Mouse (Mus musculus) forebrain, embryonic 11.5 days (tissue): ENCODE measurements at regions not wholly inside any gene's neighbourhood (a gene's known extent, or its start where the extent isn't known, plus 50 kb on each side); places are given as distances from the start of the nearest gene placed in this dataset.

Experiments used
- ATAC-seq: fragments of 200-750 bp; cut with Nextera tagmentation; replicated peaks from 2 replicates; pipeline ENCODE4 v1.8.0; 2017; ENCODE audit warnings: moderate TSS enrichment; ENCODE audit not compliant: low FRiP score
- DNase-seq: peaks from one replicate; pipeline ENCODE4 v3.0.0-alpha.2; 2017; ENCODE audit warnings: low spot score
- H3K27ac ChIP-seq: fragments of 300-500 bp; sonication (generic); 2 replicates; pipeline ENCODE4 v1.5.1; 2014; ENCODE audit warnings: low read depth, low read length
- H3K27me3 ChIP-seq: fragments of 300-500 bp; sonication (generic); 2 replicates; pipeline ENCODE4 v1.6.1; 2014; ENCODE audit warnings: mild to moderate bottlenecking, low read length, mixed read lengths; ENCODE audit not compliant: control insufficient read depth, insufficient read depth
- H3K36me3 ChIP-seq: fragments of 300-500 bp; sonication (generic); 2 replicates; pipeline ENCODE4 v1.6.1; 2014; ENCODE audit warnings: mild to moderate bottlenecking, low read length, moderate library complexity, mixed read lengths; ENCODE audit not compliant: control insufficient read depth, insufficient read depth
- H3K4me1 ChIP-seq: fragments of 300-500 bp; sonication (generic); replicated peaks from 2 replicates; pipeline ENCODE4 v1.6.1; 2014; ENCODE audit warnings: low read length, mixed read lengths; ENCODE audit not compliant: control insufficient read depth, insufficient read depth
- H3K4me2 ChIP-seq: fragments of 300-500 bp; sonication (generic); 2 replicates; pipeline ENCODE4 v1.6.1; 2014; ENCODE audit warnings: low read depth, mild to moderate bottlenecking, low read length, moderate library complexity, mixed read lengths; ENCODE audit not compliant: severe bottlenecking
- H3K4me3 ChIP-seq: fragments of 300-500 bp; sonication (generic); 2 replicates; pipeline ENCODE4 v1.5.1; 2014; ENCODE audit warnings: low read depth, low read length
- H3K9ac ChIP-seq: fragments of 300-500 bp; sonication (generic); 2 replicates; pipeline ENCODE4 v1.6.1; 2014; ENCODE audit warnings: low read length
- H3K9me3 ChIP-seq: fragments of 300-500 bp; sonication (generic); 2 replicates; pipeline ENCODE4 v1.6.1; 2016; ENCODE audit warnings: low read length, mixed read lengths; ENCODE audit not compliant: control insufficient read depth
- WGBS: fragments of 180-500 bp; shearing (Covaris S2); extraction: QIAGEN DNeasy Blood & Tissue Kit; methylation state at CpG from one replicate; pipeline ENCODE4 v1.1.7; 2014; 5-methylcytosine and 5-hydroxymethylcytosine counted together

DNA sequence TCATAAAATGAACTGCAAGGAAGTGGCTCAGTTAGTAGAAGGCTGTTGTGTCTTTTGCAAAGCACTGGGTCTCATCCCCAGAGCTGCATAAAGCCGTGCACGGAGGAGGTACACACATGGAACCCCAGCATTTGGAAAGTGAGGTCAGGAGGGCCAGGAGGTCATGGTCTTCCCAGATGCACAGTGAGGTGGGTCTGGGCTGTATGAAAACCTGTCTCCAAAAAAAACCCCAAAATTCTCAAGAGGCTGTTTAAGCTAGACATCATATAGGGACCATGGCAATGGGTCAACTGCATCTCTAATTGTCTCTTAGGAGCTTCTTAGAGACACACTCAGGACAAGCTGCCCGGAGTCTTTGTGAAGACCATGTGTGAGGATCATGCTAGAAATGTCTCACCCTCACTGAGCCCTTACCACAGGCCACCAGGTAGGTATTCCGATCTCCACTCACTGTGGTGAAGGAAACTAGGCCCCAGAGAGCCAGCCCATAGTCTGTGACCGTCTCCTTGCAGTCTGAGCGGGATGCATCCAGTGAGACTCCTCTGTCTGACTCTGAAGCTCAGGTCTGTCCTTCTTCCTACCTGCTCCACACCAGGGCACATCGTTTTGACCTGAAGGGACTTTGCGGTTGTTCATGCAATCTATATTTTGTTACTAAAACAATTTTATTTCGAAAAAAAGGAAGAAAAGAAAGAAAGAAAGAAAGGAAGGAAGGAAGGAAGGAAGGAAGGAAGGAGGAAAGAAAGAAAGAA is 60.6 kb upstream of the Cpsf6 start:
- Histone ChIP-seq H3K36me3 (no peaks in the 10 kb centered on the region), H3K4me2 (no peak overlapping the region), H3K4me1 (peaks cover 5% of the 10 kb centered on the region; the same call in 1 of the 2 replicates), H3K27ac (no peak overlapping the region), H3K27me3 (no peaks in the 10 kb centered on the region), H3K9me3 (no peaks in the 10 kb centered on the region), H3K4me3 (no peak overlapping the region), H3K9ac (no peak overlapping the region)
- 80% methylated on average over 9 of the region's 9 CpGs for WGBS
- DNase-seq (no peak), ATAC-seq (no peak)

DNA sequence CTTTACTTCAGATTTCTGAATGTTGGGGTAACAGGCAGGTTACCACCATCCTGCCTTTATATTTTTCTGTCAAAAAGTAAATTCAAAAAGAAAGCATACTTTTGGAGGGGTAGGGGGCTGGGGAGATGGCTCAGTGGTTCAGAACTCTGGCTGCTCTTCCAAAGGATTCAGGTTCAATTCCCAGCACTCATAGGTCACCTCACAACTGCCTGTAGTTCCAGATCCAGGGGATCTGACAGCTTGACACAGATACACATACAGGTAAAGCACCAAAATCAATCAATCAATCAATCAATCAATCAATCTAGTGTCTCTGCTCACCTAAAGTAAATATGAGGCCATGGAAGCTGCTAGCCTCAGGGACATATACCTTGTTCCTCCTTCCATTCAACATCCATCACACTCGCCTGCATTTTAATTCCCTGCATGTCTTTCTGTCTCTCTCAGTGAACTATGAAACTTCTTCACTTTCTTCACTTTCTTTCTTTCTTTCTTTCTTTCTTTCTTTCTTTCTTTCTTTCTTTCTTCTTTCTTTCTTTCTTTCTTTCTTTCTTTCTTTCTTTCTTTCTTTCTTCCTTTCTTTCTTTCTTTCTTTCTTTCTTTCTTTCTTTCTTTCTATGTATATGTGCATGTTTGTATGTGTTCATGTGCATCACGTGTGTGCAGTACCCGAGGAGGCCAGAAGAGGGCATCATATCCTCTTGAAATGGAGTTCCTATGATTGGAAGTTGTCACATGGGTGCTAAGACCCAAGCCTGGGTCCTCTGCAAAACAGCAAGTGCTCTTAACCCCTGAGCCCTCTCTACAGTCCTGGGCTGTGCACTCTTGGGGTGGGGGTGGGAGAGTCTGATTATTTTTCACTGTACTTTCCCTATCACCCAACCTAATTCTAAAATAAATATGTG is 59.6 kb upstream of the Cpsf6 start:
- no peak overlapping the region for H3K27ac ChIP-seq
- 94% methylated on average over 3 of the region's 3 CpGs for WGBS
- no peaks in the 10 kb centered on the region for H3K9me3 ChIP-seq
- no peaks in the 10 kb centered on the region for H3K36me3 ChIP-seq
- no peak overlapping the region for H3K4me3 ChIP-seq
- DNase-seq (no peak), ATAC-seq (no peak)
- H3K27me3 ChIP-seq: no peaks in the 10 kb centered on the region
- H3K4me1 ChIP-seq: peaks cover 5% of the 10 kb centered on the region; the same call in 1 of the 2 replicates
- H3K4me2 ChIP-seq: no peak overlapping the region
- no peak overlapping the region for H3K9ac ChIP-seq

DNA sequence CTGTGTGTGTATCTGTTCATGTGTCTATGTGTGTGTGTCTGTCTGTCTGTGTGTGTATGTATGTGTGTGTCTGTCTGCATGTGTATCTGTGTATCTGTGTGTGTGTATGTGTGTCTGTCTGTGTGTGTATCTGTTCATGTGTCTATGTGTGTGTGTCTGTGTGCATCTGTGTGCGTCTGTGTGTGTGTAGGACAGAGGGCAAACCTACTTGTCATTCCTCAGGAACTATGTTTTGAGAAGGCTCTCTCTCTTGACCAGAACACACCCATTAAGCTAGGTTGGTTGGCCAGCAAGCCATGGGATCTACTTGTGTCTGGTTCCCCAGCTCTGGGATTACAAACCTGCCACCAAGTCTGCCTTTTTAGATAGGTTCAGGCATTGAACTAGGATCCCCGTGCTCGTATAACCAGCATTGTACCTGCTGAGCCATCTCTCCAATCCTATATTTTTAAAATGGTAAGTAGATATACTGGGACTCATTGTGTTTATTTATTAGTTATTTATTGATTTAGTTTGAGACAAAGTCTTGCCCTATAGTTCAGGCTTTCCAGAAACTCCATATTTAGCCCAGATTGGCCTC is 58.9 kb upstream of the Cpsf6 start:
- ATAC-seq (no peak), DNase-seq (no peak)
- 94% methylated on average over 3 of the region's 3 CpGs for WGBS
- Histone ChIP-seq H3K4me2 (no peak overlapping the region), H3K9me3 (no peaks in the 10 kb centered on the region), H3K4me1 (peaks cover 5% of the 10 kb centered on the region; the same call in 1 of the 2 replicates), H3K9ac (no peak overlapping the region), H3K4me3 (no peak overlapping the region), H3K36me3 (no peaks in the 10 kb centered on the region), H3K27me3 (no peaks in the 10 kb centered on the region), H3K27ac (no peak overlapping the region)

DNA sequence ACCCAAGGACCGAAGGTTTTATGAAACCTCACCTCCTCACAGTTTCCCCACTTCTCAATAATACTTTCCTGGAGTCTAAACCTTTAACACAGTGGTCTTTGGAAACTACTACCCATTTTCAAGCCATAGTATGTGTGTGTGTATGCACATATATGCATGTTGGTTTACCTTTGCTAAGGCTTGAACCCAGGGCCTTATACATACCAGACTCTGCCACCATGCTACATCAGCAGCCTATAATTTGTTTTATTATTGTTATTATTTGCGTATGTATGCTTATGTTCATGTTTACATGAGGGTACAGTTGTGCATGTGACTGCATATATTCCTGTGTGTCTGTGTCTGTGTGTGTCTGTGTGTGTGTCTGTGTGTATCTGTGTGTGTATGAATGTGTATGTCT is 58.2 kb upstream of the Cpsf6 start:
- Histone ChIP-seq H3K4me3 (no peak overlapping the region), H3K9me3 (no peaks in the 10 kb centered on the region), H3K27me3 (no peaks in the 10 kb centered on the region), H3K4me2 (no peak overlapping the region), H3K27ac (no peak overlapping the region), H3K9ac (no peak overlapping the region), H3K36me3 (no peaks in the 10 kb centered on the region), H3K4me1 (peaks cover 5% of the 10 kb centered on the region; the same call in 1 of the 2 replicates)
- no peak for DNase-seq
- ATAC-seq: no peak
- 97% methylated on average over 2 of the region's 2 CpGs for WGBS

DNA sequence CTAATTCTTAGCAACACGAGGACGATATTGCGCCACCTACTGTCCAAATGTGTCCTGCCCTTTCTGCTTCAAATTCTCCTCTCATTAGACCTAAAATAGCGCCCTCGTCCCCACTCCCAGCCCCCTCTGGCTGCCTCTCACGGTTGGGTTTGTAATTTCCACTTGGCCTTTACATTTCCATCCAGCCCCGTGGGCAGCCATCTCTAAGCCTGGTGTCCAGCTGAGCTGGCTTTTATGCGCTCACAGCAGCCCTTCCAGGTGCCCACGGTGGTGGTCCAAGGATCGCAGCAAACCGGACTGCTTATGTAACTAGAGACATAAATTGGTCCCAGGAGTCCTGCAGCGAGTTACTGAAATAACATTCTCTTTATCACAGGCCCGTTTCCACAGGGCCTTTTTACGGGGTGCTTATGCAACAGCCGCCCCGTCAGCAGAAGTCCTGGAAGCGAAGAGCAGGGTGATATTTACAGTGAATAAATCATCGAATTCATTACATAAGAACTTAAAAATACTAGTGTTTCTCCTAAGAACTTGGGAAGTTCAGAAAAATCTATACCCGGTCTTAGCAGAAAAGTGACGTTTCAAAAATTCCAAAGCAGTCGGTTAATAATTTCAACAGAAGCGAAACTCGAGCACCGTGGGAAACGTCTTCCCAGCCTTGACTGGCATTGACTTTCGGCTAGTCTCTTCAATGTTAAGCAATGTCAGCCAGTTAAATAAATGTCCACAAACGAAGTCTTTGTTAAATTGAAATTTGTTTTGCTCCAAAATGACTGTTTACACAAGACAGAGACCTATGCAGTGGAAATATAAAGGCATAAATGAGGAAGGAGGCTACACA is 57.3 kb upstream of the Cpsf6 start:
- no peaks in the 10 kb centered on the region for H3K27me3 ChIP-seq
- 45% methylated on average over 27 of the region's 27 CpGs for WGBS
- H3K4me2 ChIP-seq: no peak overlapping the region

DNA sequence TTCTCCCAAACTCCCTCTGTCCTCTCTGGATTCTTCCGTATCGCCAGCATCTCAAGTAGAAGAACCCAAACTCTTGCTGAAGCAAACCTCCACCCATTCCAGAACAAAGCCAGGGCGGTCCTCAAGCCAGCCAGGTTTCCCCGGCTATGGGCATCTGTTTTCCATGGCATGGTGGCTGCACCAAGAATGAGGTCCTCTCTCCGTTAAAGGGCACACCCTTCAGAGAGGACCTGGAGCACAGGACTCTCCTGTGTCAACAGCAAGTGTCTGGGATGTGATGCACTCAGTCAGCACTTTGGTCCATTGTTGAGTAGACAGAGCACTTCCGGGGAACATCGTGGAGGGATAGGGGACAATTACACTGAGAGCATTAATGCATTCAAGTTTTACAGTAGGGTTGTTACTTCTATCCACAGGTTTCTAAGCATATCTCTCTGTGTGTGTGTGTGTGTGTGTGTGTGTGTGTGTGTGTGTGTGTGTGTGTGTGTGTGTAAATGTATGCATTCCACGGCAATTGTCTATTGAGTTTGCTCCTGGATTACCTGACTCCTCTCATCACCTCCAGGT is 56.6 kb upstream of the Cpsf6 start:
- Histone ChIP-seq H3K4me3 (no peak overlapping the region), H3K36me3 (no peaks in the 10 kb centered on the region), H3K9me3 (no peaks in the 10 kb centered on the region), H3K4me1 (peaks cover 3% of the 10 kb centered on the region; the same call in 1 of the 2 replicates), H3K9ac (no peak overlapping the region), H3K27me3 (no peaks in the 10 kb centered on the region), H3K4me2 (no peak overlapping the region), H3K27ac (no peak overlapping the region)
- DNase-seq (no peak), ATAC-seq (no peak)
- WGBS: 63% methylated on average over 8 of the region's 8 CpGs

More for the DNA sequence above, 57.3 kb upstream of the Cpsf6 start:
- DNase-seq: no peak
- no peak for ATAC-seq
- H3K9ac ChIP-seq: no peak overlapping the region
- no peaks in the 10 kb centered on the region for H3K36me3 ChIP-seq
- no peak overlapping the region for H3K4me3 ChIP-seq
- no peaks in the 10 kb centered on the region for H3K9me3 ChIP-seq
- no peak overlapping the region for H3K27ac ChIP-seq
- peaks cover 3% of the 10 kb centered on the region; the same call in 1 of the 2 replicates for H3K4me1 ChIP-seq

DNA sequence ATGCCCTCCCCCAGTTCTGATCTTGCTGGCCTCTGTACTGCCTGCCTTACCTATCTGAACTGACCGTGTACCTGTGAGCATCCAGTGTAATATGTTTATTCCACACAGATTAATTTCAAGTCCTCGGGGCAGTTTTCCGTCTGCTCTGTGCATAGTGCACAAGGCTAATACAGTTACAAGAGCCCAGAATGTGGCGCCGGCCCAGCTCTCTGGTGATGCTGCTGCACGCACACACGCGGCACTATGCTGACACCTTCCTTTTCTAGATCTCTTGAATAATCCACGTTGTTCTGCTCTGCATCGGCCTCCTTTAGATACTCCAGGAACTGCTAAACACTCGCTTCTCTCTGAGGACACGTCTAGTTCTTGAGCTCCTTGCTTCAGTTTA is 55.9 kb upstream of the Cpsf6 start:
- no peak overlapping the region for H3K9ac ChIP-seq
- no peak overlapping the region for H3K4me2 ChIP-seq
- 0 out of 2 replicates have a peak, but pooled peaks cover 3% of the 10 kb centered on the region for H3K4me1 ChIP-seq
- no peaks in the 10 kb centered on the region for H3K27me3 ChIP-seq
- no peaks in the 10 kb centered on the region for H3K36me3 ChIP-seq
- no peak for DNase-seq
- no peak for ATAC-seq
- no peak overlapping the region for H3K27ac ChIP-seq
- 51% methylated on average over 12 of the region's 12 CpGs for WGBS
- no peaks in the 10 kb centered on the region for H3K9me3 ChIP-seq
- H3K4me3 ChIP-seq: no peak overlapping the region
